ENCODE assay signal across 21 mouse cellular contexts in the genomic region with DNA sequence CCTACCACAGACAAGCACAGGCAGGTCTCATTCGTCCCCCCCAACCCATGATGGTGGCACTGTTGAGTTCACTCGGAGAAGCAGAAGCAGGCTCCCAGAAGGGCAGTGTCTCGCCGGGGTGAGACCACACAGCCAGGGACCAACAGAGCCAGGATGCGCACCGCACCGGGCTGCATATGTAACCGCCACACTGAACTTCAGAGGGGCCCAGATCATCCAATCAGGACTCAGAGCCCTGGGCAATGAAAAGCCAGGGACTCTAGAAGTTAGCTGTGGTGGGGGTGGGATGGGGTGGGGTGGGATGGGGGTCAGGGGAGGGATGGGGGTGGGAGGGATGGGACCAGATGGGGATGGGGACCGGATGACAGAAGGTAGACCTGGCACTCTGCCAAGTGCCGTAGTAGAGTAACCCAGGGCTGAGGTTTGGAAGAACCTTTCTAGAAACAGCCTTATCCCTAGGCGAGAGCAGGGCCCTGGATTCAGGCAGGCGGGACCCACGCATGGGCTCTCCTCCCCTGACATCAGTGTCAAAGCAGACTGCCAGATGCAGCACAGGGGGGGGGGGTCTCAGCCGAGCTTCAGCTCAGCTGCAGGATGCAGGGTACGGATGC. TPM values are rescaled to one million over a fixed set of nuclear protein-coding genes. Genes with fewer than 3 reads are reported as not detected.
DNase-seq lines count a peak whose midpoint lies in the region; ATAC-seq and TF ChIP-seq lines count a peak whose summit lies in the region.
"Had no signal": no experiment of that assay in that cellular context is flagged by ENCODE, and none has a peak within 500 bp of the region (broad histone marks: within the 10 kb centered on the region; RNA-seq: fewer than 3 reads in every experiment).

No protein-coding gene starts in this region.

- H3K27me3 ChIP-seq in forebrain, embryonic 12.5 days = peaks cover 9% of the 10 kb centered on the region; the same call in 1 of the 2 replicates
- H3K27me3 ChIP-seq in forebrain, postnatal 0 days (ENCODE audit: insufficient read depth, low read length) = no peaks in the 10 kb centered on the region
- H3K27me3 ChIP-seq in neural tube, embryonic 14.5 days (ENCODE audit: control insufficient read depth, insufficient read depth, low read length) = no peaks in the 10 kb centered on the region
- no peaks in the 10 kb centered on the region for H3K27me3 ChIP-seq in neural tube, embryonic 15.5 days (replicated peaks)
- H3K27me3 ChIP-seq: intestine, embryonic 15.5 days; Patski had no signal

- intact Hi-C loops in left cerebral cortex, postnatal 4 days (cut with DNase I) = no loop called here

- no peak for TF ChIP-seq CTCF in forebrain, postnatal 0 days (IDR thresholded peaks at IDR 0.05; ENCODE audit: low read depth)

- WGBS in forebrain, embryonic 12.5 days = 78% methylated on average over 15 of the region's 15 CpGs
- 51% methylated on average over 15 of the region's 15 CpGs for WGBS in forebrain, postnatal 0 days
- WGBS in neural tube, embryonic 14.5 days = 53% methylated on average over 15 of the region's 15 CpGs
- WGBS in neural tube, embryonic 15.5 days = 37% methylated on average over 15 of the region's 15 CpGs

- H3K9me3 ChIP-seq in forebrain, embryonic 12.5 days = no peaks in the 10 kb centered on the region
- no peaks in the 10 kb centered on the region for H3K9me3 ChIP-seq in forebrain, postnatal 0 days (ENCODE audit: low read length)
- no peaks in the 10 kb centered on the region for H3K9me3 ChIP-seq in neural tube, embryonic 14.5 days (ENCODE audit: control insufficient read depth, low read length)
- no peaks in the 10 kb centered on the region for H3K9me3 ChIP-seq in neural tube, embryonic 15.5 days (replicated peaks)
- H3K9me3 ChIP-seq: heart, embryonic 10.5 days; intestine, embryonic 15.5 days had no signal

- H3K27ac ChIP-seq in forebrain, embryonic 12.5 days = no peak overlapping the region
- no peak overlapping the region for H3K27ac ChIP-seq in forebrain, postnatal 0 days (ENCODE audit: low read depth, low read length)
- H3K27ac ChIP-seq in neural tube, embryonic 14.5 days (ENCODE audit: low read depth, low read length) = no peak overlapping the region
- no peak overlapping the region for H3K27ac ChIP-seq in neural tube, embryonic 15.5 days (replicated peaks)
- H3K27ac ChIP-seq: heart, embryonic 10.5 days; intestine, embryonic 15.5 days had no signal

- no peaks in the 10 kb centered on the region for H3K36me3 ChIP-seq in forebrain, embryonic 12.5 days (replicated peaks)
- H3K36me3 ChIP-seq in forebrain, postnatal 0 days (ENCODE audit: insufficient read depth) = no peaks in the 10 kb centered on the region
- H3K36me3 ChIP-seq in neural tube, embryonic 14.5 days (ENCODE audit: control insufficient read depth, insufficient read depth, low read length) = no peaks in the 10 kb centered on the region
- no peaks in the 10 kb centered on the region for H3K36me3 ChIP-seq in neural tube, embryonic 15.5 days
- H3K36me3 ChIP-seq: heart, embryonic 10.5 days; intestine, embryonic 15.5 days had no signal

- ATAC-seq in forebrain, embryonic 12.5 days (ENCODE audit: low FRiP score) = peak; percentile 58; the same call in 1 of the 2 replicates
- no peak for ATAC-seq in forebrain, postnatal 0 days
- 0 out of 2 replicates have a peak, but pooled peaks have one; percentile 14 for ATAC-seq in neural tube, embryonic 14.5 days (ENCODE audit: low read depth)
- ATAC-seq in neural tube, embryonic 15.5 days (ENCODE audit: low FRiP score) = no peak
- ATAC-seq: activated CD4-positive, CD25-positive, alpha-beta regulatory T cell, adult 4 months; forebrain, embryonic 14.5 days; intestine, embryonic 15.5 days; Patski had no signal

- H3K4me1 ChIP-seq in forebrain, embryonic 12.5 days = peaks cover 9% of the 10 kb centered on the region
- no peaks in the 10 kb centered on the region for H3K4me1 ChIP-seq in forebrain, postnatal 0 days (ENCODE audit: insufficient read depth)
- H3K4me1 ChIP-seq in neural tube, embryonic 14.5 days (ENCODE audit: control insufficient read depth, insufficient read depth, low read length) = no peaks in the 10 kb centered on the region
- H3K4me1 ChIP-seq in neural tube, embryonic 15.5 days = peaks cover 3% of the 10 kb centered on the region; the same call in 1 of the 2 replicates
- H3K4me1 ChIP-seq: intestine, embryonic 15.5 days had no signal

- H3K4me3 ChIP-seq in forebrain, embryonic 12.5 days (replicated peaks) = no peak overlapping the region
- H3K4me3 ChIP-seq in forebrain, postnatal 0 days (ENCODE audit: low read depth, low read length) = no peak overlapping the region
- no peak overlapping the region for H3K4me3 ChIP-seq in neural tube, embryonic 14.5 days (ENCODE audit: low read depth, low read length)
- no peak overlapping the region for H3K4me3 ChIP-seq in neural tube, embryonic 15.5 days (replicated peaks)
- H3K4me3 ChIP-seq: heart, embryonic 10.5 days; intestine, embryonic 15.5 days had no signal

- H3K9ac ChIP-seq in forebrain, embryonic 12.5 days = no peak overlapping the region
- H3K9ac ChIP-seq in forebrain, postnatal 0 days = no peak overlapping the region
- no peak overlapping the region for H3K9ac ChIP-seq in neural tube, embryonic 14.5 days (replicated peaks; ENCODE audit: low read depth, low read length)
- no peak overlapping the region for H3K9ac ChIP-seq in neural tube, embryonic 15.5 days (replicated peaks)
- H3K9ac ChIP-seq: intestine, embryonic 15.5 days had no signal

- H3K4me2 ChIP-seq in forebrain, embryonic 12.5 days = no peak overlapping the region
- H3K4me2 ChIP-seq in forebrain, postnatal 0 days (ENCODE audit: low read depth) = no peak overlapping the region
- no peak overlapping the region for H3K4me2 ChIP-seq in neural tube, embryonic 14.5 days (ENCODE audit: low read depth, low read length)
- no peak overlapping the region for H3K4me2 ChIP-seq in neural tube, embryonic 15.5 days
- H3K4me2 ChIP-seq: intestine, embryonic 15.5 days had no signal

- no peak for DNase-seq in forebrain, postnatal 0 days
- peak; percentile 48 for DNase-seq in left cerebral cortex, postnatal 4 days
- DNase-seq in left cerebral cortex, adult 9 months (ENCODE audit: low spot score in 2 of 2) = no peak
- DNase-seq: adrenal gland, postnatal 14 days; cerebellum, adult 2 months; embryo, embryonic 11 days; heart, adult 18-20 months; heart, postnatal 10 days; heart, postnatal 4 days had no signal

RNA-seq across cellular contexts. Expression of a gene that starts 1.8 kb away (rescaled TPM):
- polyA plus RNA-seq in forebrain, embryonic 12.5 days (2016; fragmentation: Nextera tagmentation; extraction: Ambion mirVana) = 0.10 TPM in 1 of 2 replicates, not detected in the other
- total RNA-seq in forebrain, postnatal 0 days (2014; rRNA removed) = 0.08 and 0.10 TPM in 2 replicates
- polyA plus RNA-seq in forebrain, postnatal 0 days (2015; fragmentation: Nextera tagmentation; extraction: Ambion mirVana) = 0.06 and 0.08 TPM in 2 replicates
- under 1 TPM in 1 of 2 experiments, not detected in 1; 0.08 TPM for total RNA-seq in left cerebral cortex, postnatal 4 days (2021)
- polyA plus RNA-seq in neural tube, embryonic 14.5 days (2014; fragmentation: Nextera tagmentation; extraction: Ambion mirVana) = 0.12 TPM in 1 of 2 replicates, not detected in the other
- polyA plus RNA-seq in neural tube, embryonic 15.5 days (2015; fragmentation: Nextera tagmentation; extraction: Ambion mirVana) = 0.08 and 0.24 TPM in 2 replicates
- total RNA-seq: adrenal gland, adult 18-20 months; adrenal gland, postnatal 14 days; common myeloid progenitor, adult 5-6 weeks; gastrocnemius, postnatal 4 days; heart, postnatal 10 days; heart, postnatal 4 days had no signal
- polyA plus RNA-seq: forebrain, embryonic 14.5 days had no signal

RNA-seq across cellular contexts. Expression of a gene that starts 33.3 kb away (rescaled TPM):
- polyA plus RNA-seq in forebrain, embryonic 12.5 days (2016; fragmentation: Nextera tagmentation; extraction: Ambion mirVana) = 0.06 TPM in 1 of 2 replicates, not detected in the other
- not detected in 2 replicates for total RNA-seq in forebrain, postnatal 0 days (2014; rRNA removed)
- polyA plus RNA-seq in forebrain, postnatal 0 days (2015; fragmentation: Nextera tagmentation; extraction: Ambion mirVana) = 0.06 TPM in 1 of 2 replicates, not detected in the other
- not detected for total RNA-seq in left cerebral cortex, postnatal 4 days (2021)
- not detected in 2 replicates for polyA plus RNA-seq in neural tube, embryonic 14.5 days (2014; fragmentation: Nextera tagmentation; extraction: Ambion mirVana)
- 0.22 TPM in 1 of 2 replicates, not detected in the other for polyA plus RNA-seq in neural tube, embryonic 15.5 days (2015; fragmentation: Nextera tagmentation; extraction: Ambion mirVana)
- total RNA-seq: adrenal gland, adult 18-20 months; adrenal gland, postnatal 14 days had no signal
- polyA plus RNA-seq: cerebellum, adult 2 months; forebrain, embryonic 14.5 days; heart, embryonic 14.5 days; Patski had no signal

Comparison
In these comparisons a context has a peak if more than half of its experiments do, and no peak if none do; other contexts are left out.
1. ATAC-seq: peak in forebrain, embryonic 12.5 days (single experiment) and neural tube, embryonic 14.5 days (single experiment); none in forebrain, postnatal 0 days (single experiment) and neural tube, embryonic 15.5 days (single experiment).